Mouse (Mus musculus) hindbrain, postnatal 0 days (tissue): ENCODE data around the gene Sult1a1. TPM values are rescaled to one million over a fixed set of nuclear protein-coding genes. Genes with fewer than 3 reads are reported as not detected.

Source experiments
- ATAC-seq: fragments of 200-750 bp; cut with Nextera tagmentation; 2 replicates; pipeline ENCODE4 v1.8.0; 2017; ENCODE audit warnings: mild to moderate bottlenecking, moderate TSS enrichment, moderate library complexity
- DNase-seq: peaks from one replicate; pipeline ENCODE4 v3.0.0-alpha.2; 2015; ENCODE audit warnings: low spot score
- H3K27ac ChIP-seq: fragments of 300-500 bp; sonication (generic); 2 replicates; pipeline ENCODE4 v1.5.1; 2014; ENCODE audit warnings: mild to moderate bottlenecking
- H3K27me3 ChIP-seq: fragments of 300-500 bp; sonication (generic); 2 replicates; pipeline ENCODE4 v1.6.1; 2014; ENCODE audit warnings: low read length, mixed read lengths; ENCODE audit not compliant: insufficient read depth
- H3K36me3 ChIP-seq: fragments of 300-500 bp; sonication (generic); 2 replicates; pipeline ENCODE4 v1.6.1; 2014; ENCODE audit warnings: low read length, mixed read lengths; ENCODE audit not compliant: insufficient read depth
- H3K4me1 ChIP-seq: fragments of 300-500 bp; sonication (generic); 2 replicates; pipeline ENCODE4 v1.6.1; 2014; ENCODE audit warnings: antibody characterized with exemption, low read length, mixed read lengths; ENCODE audit not compliant: insufficient read depth
- H3K4me2 ChIP-seq: fragments of 300-500 bp; sonication (generic); 2 replicates; pipeline ENCODE4 v1.6.1; 2014; ENCODE audit warnings: low read depth, mild to moderate bottlenecking, low read length, moderate library complexity, mixed read lengths
- H3K4me3 ChIP-seq: fragments of 300-500 bp; sonication (generic); 2 replicates; pipeline ENCODE4 v1.5.1; 2014; ENCODE audit warnings: low read length
- H3K9ac ChIP-seq: fragments of 300-500 bp; sonication (generic); replicated peaks from 2 replicates; pipeline ENCODE4 v1.6.1; 2014; ENCODE audit warnings: mild to moderate bottlenecking, low read length, moderate library complexity, mixed read lengths
- H3K9me3 ChIP-seq: fragments of 300-500 bp; sonication (generic); 2 replicates; pipeline ENCODE4 v1.6.1; 2016; ENCODE audit warnings: low read length, mixed read lengths
- CTCF ChIP-seq: IDR thresholded peaks from 2 replicates; pipeline ENCODE4 v1.5.1; 2016; ENCODE audit warnings: antibody characterized with exemption, control low read depth, low read depth
- WGBS: fragments of 180-500 bp; shearing (Covaris S2); extraction: QIAGEN DNeasy Blood & Tissue Kit; methylation state at CpG from one replicate; pipeline ENCODE4 v1.1.7; 2014; 5-methylcytosine and 5-hydroxymethylcytosine counted together
- polyA plus RNA-seq: library from polyadenylated mRNA; unstranded; fragments of >200 nt; fragmentation: Nextera tagmentation; extraction: Ambion mirVana; gene quantifications from 2 replicates; pipeline ENCODE4 v1.2.1, GENCODE M21; 2015
- total RNA-seq: library from RNA; depleted of rRNA; stranded (reverse); fragments of >200 nt; gene quantifications from 2 replicates; pipeline ENCODE4 v1.2.3, GENCODE M21; 2014

The Sult1a1 gene
- total and polyA plus RNA-seq, 2 experiments from 2014 or later: 19.4 to 34.8 TPM

DNA sequence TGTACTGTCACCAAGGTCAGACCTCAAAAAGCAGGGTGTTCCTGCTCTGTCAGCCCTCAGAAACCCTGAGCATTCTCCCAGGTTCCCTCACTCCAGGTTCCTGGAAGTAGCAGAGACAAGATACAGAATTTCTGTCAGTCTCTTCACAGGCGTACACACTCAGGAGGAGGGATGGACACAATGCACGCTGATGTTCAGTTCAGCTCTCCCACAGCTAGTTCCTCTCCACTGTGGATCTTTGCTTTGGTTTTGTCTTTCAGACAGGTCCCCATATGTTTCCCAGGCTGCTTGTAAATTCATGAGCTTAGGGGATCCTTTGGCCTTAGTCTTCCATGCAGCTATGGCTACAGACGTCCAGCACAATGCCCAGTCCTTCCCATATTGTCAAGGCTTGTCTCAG lies 20.7 kb upstream of the Sult1a1 start:
- Histone ChIP-seq H3K9ac (peak overlapping the region; percentile 71), H3K4me3 (peak overlapping the region; percentile 69), H3K4me1 (peaks cover 6% of the 10 kb centered on the region; the same call in 1 of the 2 replicates), H3K27ac (no peak overlapping the region; the same call in 1 of the 2 replicates), H3K36me3 (peaks cover 15% of the 10 kb centered on the region; the same call in 1 of the 2 replicates), H3K9me3 (no peaks in the 10 kb centered on the region), H3K4me2 (peak overlapping the region; percentile 75), H3K27me3 (no peaks in the 10 kb centered on the region)
- 61% methylated on average over 3 of the region's 3 CpGs for WGBS
- ATAC-seq: no peak
- TF ChIP-seq CTCF: no peak
- no peak for DNase-seq

- Histone ChIP-seq H3K27ac (peak overlapping the region; percentile 77), H3K27me3 (no peaks in the 10 kb centered on the region), H3K9me3 (no peaks in the 10 kb centered on the region), H3K9ac (peak overlapping the region; percentile 71), H3K4me3 (peak overlapping the region; percentile 69), H3K4me2 (peak overlapping the region; percentile 75), H3K36me3 (peaks cover 19% of the 10 kb centered on the region), H3K4me1 (peaks cover 1% of the 10 kb centered on the region; the same call in 1 of the 2 replicates)
- WGBS: 2% methylated on average over 17 of the region's 17 CpGs
- DNase-seq: no peak
- ATAC-seq: no peak
- no peak for TF ChIP-seq CTCF
Observed at GRCm38 (mm10) chr7:126696303-126696702, 20.1 kb upstream of the Sult1a1 start.

DNA sequence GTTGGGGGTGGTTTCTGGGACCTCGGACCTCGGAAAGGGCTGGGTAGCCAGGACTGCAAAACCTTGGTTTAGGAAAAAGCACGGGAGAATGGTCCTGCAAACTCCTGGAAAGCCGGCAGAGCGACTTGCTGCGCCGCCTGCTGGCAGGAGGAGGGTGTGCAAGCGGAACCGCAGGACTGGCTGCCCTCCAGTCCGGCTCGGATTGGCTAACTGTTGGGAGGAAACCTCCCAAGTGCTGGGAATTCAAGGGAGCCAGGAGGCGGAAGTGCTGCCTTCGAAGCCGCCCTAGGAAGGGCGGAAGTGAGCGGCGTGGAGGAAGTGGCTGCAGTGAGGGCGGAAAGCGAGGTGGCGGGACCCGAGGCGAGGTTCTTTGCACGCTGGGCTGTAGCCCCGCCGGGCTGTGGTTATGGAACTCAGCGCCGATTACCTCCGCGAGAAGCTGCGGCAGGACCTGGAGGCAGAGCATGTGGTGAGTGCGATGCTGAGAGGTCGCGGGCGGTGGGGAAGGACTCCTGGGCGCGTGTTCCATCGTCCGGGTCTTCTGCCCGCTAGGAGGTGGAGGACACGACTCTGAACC lies 19.5 kb upstream of the Sult1a1 start, which contains the start of gene Slx1b:
TSS of gene Slx1b (minus strand) at position 154 of the 577 bp plus-strand sequence.
- under 1% methylated on average over 40 of the region's 40 CpGs for WGBS

DNA sequence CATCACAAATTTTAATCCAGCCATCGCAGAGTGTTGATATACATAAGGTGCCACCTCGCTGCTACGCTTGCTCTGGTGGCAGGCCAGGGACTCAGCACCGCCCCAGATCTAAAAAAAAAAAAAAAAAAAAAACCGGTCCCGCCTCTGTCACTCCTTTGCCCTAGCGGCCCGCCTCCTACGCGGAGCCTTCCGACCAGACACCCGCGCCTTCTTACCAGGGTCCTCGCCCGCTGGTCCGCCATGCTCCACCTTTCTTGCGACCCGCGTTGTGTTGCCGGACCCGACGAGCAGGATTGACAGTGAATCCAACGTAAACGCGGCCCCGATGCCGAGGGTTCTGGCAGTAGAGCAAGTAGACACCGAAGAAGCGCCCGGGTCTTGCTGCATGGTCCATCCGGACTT lies 19.0 kb upstream of the Sult1a1 start, which contains the start of gene Bola2:
TSS of gene Bola2 (plus strand) at position 192 of the 402 bp plus-strand sequence.
- DNase-seq (peak; percentile 70), ATAC-seq (peak; percentile 28)
- whole genome bisulfite sequencing: under 1% methylated on average over 31 of the region's 31 CpGs
- peak within 1 kb of the TSS; percentile 71 for H3K9ac ChIP-seq
- H3K9me3 ChIP-seq: no peaks in the 10 kb centered on the region
- H3K27ac ChIP-seq: peak within 1 kb of the TSS; percentile 90
- peak within 1 kb of the TSS; percentile 75 for H3K4me2 ChIP-seq
- peak within 1 kb of the TSS; percentile 69 for H3K4me3 ChIP-seq
- H3K4me1 ChIP-seq: no peaks in the 10 kb centered on the region; the same call in 1 of the 2 replicates
- peaks cover 25% of the 10 kb centered on the region for H3K36me3 ChIP-seq
- TF ChIP-seq CTCF: no peak
- no peaks in the 10 kb centered on the region for H3K27me3 ChIP-seq

More for the DNA sequence above, 19.5 kb upstream of the Sult1a1 start, which contains the start of gene Slx1b:
- Histone ChIP-seq H3K27ac (peak within 1 kb of the TSS; percentile 90), H3K9me3 (no peaks in the 10 kb centered on the region), H3K36me3 (peaks cover 25% of the 10 kb centered on the region), H3K9ac (peak within 1 kb of the TSS; percentile 71), H3K27me3 (no peaks in the 10 kb centered on the region), H3K4me2 (peak within 1 kb of the TSS; percentile 75), H3K4me1 (no peaks in the 10 kb centered on the region; the same call in 1 of the 2 replicates), H3K4me3 (peak within 1 kb of the TSS; percentile 69)
- ATAC-seq (peak; percentile 95), DNase-seq (peak; percentile 98)
- TF ChIP-seq CTCF: peak; percentile 98

DNA sequence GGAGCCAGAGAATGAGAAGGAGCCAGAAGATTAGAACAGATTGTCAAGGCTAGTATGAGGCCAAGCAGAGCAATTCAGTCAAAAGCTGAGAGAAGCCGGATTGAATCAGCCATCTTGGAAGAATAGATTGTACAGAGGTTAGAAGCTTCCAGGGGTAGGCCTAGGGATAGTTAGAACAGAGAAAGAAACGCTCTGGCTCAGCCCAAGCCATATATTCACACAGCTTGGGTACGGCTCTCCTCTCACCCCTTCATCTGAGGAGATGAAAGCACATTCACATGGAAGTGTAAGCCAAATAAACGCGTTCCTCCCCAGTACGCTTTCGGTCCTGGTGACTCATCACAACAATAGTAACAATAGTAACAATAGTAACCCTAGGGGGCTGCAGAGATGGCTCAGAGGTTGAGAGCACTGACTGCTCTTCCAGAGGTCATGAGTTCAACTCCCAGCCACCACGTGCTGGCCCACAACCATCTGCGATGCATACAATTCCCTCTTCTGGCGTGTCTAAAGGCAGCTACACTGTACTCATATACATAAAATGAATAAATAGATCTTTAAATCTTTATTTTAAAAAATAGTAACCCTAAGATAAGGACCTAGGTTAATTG lies 18.3 kb upstream of the Sult1a1 start:
- 13% methylated on average over 10 of the region's 10 CpGs for WGBS
- peak; percentile 14 for DNase-seq
- H3K9me3 ChIP-seq: no peaks in the 10 kb centered on the region

GRCm38 (mm10) chr7:126693781-126694180 lies 17.5 kb upstream of the Sult1a1 start:
- Histone ChIP-seq H3K4me1 (no peaks in the 10 kb centered on the region; the same call in 1 of the 2 replicates), H3K36me3 (peaks cover 16% of the 10 kb centered on the region), H3K9ac (no peak overlapping the region), H3K4me2 (0 out of 2 replicates have a peak overlapping the region, but pooled peaks have one; percentile 75), H3K4me3 (no peak overlapping the region), H3K27me3 (no peaks in the 10 kb centered on the region), H3K9me3 (no peaks in the 10 kb centered on the region), H3K27ac (no peak overlapping the region)
- no peak for DNase-seq
- WGBS: 90% methylated on average over 7 of the region's 7 CpGs
- TF ChIP-seq CTCF: no peak
- ATAC-seq: no peak

More for the DNA sequence above, 18.3 kb upstream of the Sult1a1 start:
- TF ChIP-seq CTCF: 0 out of 2 replicates have a peak, but pooled peaks have one; percentile 1
- ATAC-seq: no peak
- Histone ChIP-seq H3K9ac (peak overlapping the region; percentile 71; the same call in 1 of the 2 replicates), H3K27ac (0 out of 2 replicates have a peak overlapping the region, but pooled peaks have one; percentile 90), H3K4me1 (no peaks in the 10 kb centered on the region; the same call in 1 of the 2 replicates), H3K4me2 (peak overlapping the region; percentile 75), H3K27me3 (no peaks in the 10 kb centered on the region), H3K36me3 (peaks cover 18% of the 10 kb centered on the region), H3K4me3 (peak overlapping the region; percentile 69)
